Mouse (Mus musculus): ENCODE data around the gene Gm9736.
"Not testable (repeated sequence)": the region's sequence is repeated elsewhere in the genome, so short reads cannot be mapped to it uniquely, and the experiment has no call there.

Gm9736 gene

DNA sequence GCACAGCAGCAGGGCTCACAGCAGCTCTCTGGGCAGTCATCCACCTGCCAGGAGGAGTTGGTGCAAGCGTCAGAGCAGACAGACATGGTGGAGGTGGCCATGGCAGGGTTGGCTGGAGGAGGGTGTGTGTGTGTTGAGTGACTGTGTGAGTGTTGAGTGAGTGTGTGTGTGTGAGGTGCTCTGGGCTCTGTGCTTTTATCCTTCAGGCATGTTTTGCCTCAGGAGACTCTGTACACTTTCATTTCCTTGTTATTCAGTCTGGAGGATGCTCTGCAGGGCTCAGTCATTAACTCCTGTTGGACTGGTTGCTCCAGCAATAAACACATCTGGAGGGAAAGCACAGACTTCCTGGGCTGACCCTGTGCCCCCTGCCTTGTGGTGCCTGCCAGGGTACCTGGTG is at the start of gene Gm9736:
Gene Gm9736 (minus strand): TSS at position 101 of the 400 bp plus-strand sequence.
- in situ Hi-C loops (cut with MboI, MseI), result loop anchor here (10.0 kb wide), 1 partner anchor 1946 kb away; no protein-coding TSS in a partner anchor

DNA sequence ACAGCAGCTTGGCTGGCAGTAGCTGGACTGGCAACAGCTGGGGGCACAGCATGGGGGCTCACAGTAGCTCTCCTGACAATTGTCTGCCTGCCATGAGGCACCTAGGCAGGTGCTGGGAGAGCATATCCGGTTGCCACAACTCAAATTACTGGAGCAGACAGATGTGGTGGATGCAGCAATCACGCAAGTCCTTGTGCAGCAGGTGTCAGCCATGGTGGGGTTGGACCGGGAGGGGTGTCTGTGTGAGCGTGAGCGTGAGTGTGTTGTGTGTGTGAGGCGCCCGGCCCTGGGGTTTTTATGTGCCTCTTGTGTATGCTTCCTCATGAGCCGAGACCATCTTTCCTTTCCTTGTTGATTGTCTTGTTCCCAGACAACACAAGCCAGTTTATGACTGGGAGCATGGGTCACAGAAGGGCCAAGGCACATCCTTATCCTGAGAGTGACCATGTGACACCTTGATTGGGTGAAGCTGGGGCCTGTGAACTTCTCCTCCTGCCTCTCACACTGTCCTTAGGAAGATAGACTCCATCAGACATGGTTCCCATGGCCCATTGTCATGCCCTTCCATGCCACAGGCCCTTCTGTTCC is 47.9 kb upstream of the Gm9736 start, which contains the start of gene Gm19668:
Gene Gm19668 (minus strand): TSS at position 213 of the 588 bp plus-strand sequence.
- in situ Hi-C loops (cut with MboI, MseI), result no loop called here

DNA sequence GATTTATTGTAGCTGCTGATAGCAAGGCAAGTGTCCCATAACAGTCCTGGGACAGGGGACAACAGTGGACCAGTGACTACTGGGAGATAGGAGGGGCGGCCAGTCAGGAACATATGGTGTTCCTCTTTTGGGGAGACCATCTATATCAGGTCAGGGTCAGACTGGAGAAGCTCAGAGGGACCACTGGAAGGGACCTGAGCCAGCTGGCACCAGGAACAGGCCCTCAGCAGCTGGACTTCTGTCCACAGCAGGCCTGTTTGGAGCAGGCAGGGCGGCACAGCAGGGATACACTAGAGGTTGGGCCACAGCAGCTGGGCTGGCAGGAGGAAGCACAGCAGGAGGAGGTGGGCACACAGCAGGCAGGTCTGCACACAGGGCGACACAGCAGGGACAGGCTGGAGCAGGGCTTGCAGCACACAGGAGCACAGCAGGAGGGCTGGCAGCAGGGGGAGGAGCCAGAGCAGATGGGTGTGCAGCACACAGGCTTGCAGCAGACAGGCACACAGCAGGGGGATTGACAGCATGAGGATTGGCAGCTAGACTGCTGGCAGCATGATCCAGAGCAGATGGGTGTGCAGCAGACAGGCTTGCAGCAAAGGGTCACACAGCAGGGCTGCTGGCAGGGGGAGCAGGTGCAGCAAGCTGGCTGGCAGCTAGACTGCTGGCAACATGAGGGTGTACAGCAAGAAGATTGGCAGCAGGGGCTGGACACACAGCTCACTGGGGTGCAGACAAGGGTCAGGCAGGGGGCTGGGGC is 47.2 kb upstream of the Gm9736 start:
- in situ Hi-C loops (cut with MboI, MseI), result not testable (repeated sequence)

DNA sequence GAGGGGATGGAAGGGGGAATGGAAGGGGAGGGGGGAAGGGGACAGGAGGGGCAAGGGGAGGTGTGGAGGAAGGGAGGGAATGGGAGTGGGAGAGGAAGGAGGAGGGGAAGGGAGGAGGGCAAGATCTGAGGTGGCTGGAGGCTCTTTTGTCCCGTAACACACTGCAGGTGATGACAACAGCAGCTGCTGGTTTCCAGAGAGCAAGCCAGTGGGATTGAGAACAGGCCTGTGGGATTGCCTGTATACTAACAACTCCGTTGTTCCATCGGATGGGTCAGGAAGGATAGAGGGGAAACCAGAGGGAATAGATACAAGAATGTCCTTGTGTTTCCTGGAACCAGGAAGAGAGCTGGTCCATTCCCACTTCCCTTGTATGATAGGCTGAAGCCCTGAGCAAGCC is 46.5 kb upstream of the Gm9736 start:
- in situ Hi-C loops (cut with MboI, MseI), result no loop called here

DNA sequence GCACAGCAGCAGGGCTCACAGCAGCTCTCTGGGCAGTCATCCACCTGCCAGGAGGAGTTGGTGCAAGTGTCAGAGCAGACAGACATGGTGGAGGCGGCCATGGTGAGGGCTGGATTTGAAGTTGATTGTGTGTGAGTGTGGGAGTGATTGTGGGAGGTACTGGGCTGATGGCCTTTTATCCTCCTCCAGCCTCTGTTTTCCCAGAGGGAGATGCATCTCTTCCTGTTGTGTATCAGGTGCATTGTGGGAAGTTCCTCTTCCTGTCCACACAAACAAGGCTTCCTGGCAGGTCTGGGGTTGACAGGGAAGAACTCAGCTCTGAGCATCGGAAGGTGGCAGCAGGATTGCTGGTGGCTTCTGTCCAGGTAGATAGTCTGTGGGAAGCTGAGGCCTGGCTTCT is 43.8 kb upstream of the Gm9736 start, which contains the start of gene Gm9639:
Gene Gm9639 (minus strand): TSS at position 101 of the 400 bp plus-strand sequence.
- in situ Hi-C loops (cut with MboI, MseI), result no loop called here

DNA sequence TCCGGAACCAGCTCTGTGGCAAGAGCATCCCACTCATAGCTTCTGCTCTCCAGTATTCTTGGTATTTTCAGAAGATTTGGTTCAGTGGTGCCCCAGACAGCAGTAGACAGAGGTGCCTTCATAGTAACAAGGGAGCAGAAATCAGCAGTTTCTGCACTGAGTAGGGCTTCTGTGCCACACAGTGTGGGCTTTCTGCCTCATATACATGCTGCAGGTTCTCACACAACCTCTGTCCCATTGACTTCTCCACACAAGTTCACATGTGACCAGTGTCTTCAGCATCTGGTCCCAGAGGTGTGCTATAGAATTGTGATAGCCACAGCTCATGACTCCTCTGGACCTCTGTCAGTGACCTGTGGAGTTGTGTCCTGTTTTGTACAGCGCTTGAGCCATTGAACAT is 37.5 kb upstream of the Gm9736 start:
- in situ Hi-C loops (cut with MboI, MseI), result no loop called here

DNA sequence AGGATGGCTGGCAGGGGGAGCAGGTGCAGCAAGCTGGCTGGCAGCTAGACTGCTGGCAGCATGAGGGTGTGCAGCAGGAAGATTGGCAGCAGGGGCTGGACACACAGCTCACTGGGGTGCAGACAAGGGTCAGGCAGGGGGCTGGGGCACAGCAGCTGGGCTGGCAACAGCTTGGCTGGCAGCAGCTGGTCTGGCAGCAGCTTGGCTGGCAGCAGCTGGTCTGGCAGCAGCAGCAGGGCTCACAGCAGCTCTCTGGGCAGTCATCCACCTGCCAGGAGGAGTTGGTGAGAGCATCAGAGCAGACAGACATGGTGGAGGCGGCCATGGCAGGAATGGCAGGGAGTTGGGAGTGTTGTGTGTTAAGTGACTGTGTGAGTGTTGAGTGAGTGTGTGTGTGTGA is 36.7 kb upstream of the Gm9736 start, which contains the start of gene Gm7137:
Gene Gm7137 (minus strand): TSS at position 325 of the 400 bp plus-strand sequence.
- in situ Hi-C loops (cut with MboI, MseI), result not testable (repeated sequence)

DNA sequence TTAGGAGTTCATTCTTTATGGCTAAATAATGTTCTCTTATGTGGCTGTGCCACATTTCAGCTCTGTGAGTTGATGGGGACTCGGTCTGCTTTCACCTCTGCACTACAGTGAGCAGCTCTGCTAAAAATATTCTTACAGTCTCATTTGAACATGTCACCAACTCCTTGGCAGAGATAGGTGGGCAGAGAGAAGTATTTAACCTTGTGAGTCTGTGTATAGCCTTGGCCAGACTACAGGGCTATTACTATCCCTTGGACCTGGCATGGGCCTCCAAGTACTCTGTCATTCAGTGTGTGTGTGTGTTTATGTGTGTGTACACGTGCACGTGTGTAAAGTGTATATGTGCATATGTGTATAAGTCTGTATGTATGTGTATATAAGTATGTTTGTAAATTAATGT is 32.2 kb upstream of the Gm9736 start:
- in situ Hi-C loops (cut with MboI, MseI), result not testable (repeated sequence)

DNA sequence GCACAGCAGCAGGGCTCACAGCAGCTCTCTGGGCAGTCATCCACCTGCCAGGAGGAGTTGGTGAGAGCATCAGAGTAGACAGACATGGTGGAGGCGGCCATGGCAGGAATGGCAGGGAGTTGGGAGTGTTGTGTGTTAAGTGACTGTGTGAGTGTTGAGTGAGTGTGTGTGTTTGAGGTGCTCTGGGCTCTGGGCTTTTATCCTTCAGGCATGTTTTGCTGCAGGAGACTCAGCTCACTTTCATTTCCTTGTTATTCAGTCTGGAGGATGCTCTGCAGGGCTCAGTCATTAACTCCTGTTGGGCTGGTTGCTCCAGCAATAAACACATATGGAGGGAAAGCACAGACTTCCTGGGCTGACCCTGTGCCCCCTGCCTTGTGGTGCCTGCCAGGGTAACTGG is 31.3 kb upstream of the Gm9736 start, which contains the start of gene Gm3250:
Gene Gm3250 (minus strand): TSS at position 101 of the 400 bp plus-strand sequence.
- in situ Hi-C loops (cut with MboI, MseI), result not testable (repeated sequence)

DNA sequence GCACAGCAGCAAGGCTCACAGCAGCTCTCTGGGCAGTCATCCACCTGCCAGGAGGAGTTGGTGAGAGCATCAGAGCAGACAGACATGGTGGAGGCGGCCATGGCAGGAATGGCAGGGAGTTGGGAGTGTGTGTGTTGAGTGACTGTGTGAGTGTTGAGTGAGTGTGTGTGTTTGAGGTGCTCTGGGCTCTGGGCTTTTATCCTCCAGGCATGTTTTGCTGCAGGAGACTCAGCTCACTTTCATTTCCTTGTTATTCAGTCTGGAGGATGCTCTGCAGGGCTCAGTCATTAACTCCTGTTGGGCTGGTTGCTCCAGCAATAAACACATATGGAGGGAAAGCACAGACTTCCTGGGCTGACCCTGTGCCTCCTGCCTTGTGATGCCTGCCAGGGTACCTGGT is 25.7 kb upstream of the Gm9736 start, which contains the start of gene Gm7138:
Gene Gm7138 (minus strand): TSS at position 101 of the 400 bp plus-strand sequence.
- in situ Hi-C loops (cut with MboI, MseI), result not testable (repeated sequence)

DNA sequence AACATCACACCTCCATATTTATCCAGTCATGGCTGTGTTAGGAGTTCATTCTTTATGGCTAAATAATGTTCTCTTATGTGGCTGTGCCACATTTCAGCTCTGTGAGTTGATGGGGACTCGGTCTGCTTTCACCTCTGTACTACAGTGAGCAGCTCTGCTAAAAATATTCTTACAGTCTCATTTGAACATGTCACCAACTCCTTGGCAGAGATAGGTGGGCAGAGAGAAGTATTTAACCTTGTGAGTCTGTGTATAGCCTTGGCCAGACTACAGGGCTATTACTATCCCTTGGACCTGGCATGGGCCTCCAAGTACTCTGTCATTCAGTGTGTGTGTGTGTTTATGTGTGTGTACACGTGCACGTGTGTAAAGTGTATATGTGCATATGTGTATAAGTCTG is 21.0 kb upstream of the Gm9736 start:
- in situ Hi-C loops (cut with MboI, MseI), result not testable (repeated sequence)

DNA sequence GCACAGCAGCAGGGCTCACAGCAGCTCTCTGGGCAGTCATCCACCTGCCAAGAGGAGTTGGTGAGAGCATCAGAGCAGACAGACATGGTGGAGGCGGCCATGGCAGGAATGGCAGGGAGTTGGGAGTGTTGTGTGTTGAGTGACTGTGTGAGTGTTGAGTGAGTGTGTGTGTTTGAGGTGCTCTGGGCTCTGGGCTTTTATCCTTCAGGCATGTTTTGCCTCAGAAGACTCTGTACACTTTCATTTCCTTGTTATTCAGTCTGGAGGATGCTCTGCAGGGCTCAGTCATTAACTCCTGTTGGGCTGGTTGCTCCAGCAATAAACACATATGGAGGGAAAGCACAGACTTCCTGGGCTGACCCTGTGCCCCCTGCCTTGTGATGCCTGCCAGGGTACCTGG is 20.1 kb upstream of the Gm9736 start, which contains the start of gene Gm3238:
Gene Gm3238 (minus strand): TSS at position 101 of the 400 bp plus-strand sequence.
- in situ Hi-C loops (cut with MboI, MseI), result not testable (repeated sequence)

DNA sequence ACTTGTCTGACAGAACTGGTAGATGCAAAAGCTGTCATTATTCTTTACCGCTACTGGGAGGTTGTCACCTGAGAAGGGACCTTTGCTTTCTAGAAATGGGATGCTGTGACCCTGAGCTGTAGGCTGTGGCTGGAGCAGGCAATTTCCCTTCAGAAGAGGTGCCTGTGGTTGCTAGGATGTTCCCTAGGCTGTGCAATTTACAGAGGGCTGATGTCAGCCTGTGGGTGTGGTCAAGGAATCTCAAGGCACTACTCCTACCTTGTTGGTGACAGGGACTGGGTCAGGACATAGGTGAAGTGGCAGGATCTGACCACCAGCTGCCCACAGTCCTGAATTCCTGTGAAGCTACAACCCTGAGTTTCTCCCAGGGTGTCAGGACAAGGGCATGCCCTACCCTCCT is 18.6 kb upstream of the Gm9736 start:
- in situ Hi-C loops (cut with MboI, MseI), result no loop called here

DNA sequence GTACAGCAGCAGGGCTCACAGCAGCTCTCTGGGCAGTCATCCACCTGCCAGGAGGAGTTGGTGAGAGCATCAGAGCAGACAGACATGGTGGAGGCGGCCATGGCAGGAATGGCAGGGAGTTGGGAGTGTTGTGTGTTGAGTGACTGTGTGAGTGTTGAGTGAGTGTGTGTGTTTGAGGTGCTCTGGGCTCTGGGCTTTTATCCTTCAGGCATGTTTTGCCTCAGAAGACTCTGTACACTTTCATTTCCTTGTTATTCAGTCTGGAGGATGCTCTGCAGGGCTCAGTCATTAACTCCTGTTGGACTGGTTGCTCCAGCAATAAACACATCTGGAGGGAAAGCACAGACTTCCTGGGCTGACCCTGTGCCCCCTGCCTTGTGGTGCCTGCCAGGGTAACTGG is 8.4 kb upstream of the Gm9736 start, which contains the start of gene Gm3233:
Gene Gm3233 (minus strand): TSS at position 101 of the 400 bp plus-strand sequence.
- in situ Hi-C loops (cut with MboI, MseI), result loop anchor here (10.0 kb wide), 1 partner anchor 1955 kb away; no protein-coding TSS in a partner anchor

DNA sequence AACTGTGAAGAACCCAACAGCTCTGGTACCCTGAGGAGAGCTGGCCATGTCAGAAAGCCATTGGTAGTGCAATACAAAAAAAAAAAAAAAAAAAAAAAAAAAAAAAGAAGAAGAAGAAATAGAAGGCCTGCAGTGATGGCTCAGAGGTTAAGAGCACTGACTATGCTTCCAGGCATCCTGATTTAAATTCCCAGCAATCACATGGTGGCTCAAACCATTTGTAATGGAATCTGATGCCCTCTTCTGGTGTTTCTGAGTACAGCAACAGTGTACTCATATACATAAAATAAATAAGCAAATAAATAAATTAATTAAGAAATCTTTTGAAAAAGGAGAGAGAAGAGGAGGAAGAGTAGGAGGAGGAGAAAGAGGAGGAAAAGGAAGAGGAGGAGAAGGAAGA is 2.3 kb upstream of the Gm9736 start:
- in situ Hi-C loops (cut with MboI, MseI), result loop anchor here (10.0 kb wide), 1 partner anchor 1949 kb away; no protein-coding TSS in a partner anchor

DNA sequence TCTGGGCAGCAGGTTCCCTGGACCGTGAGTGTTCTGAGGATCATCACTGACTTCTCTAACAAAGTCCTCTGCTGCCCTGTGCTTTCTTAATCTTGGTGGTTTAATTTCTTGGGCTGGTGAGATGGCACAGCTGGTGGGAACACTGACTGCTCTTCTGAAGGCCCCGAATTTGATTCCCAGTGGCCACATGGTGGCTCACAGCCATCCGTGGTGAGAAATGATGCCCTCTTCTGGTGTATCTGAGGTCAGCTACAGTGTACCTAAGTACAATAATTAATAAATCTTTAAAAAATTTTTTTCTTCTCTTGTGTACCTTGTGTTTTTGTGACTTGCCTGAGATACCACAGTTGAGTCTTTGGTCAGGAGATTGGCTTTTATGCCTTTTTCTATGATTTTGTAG is 1.2 kb upstream of the Gm9736 start:
- in situ Hi-C loops (cut with MboI, MseI), result loop anchor here (10.0 kb wide), 1 partner anchor 1948 kb away; no protein-coding TSS in a partner anchor

DNA sequence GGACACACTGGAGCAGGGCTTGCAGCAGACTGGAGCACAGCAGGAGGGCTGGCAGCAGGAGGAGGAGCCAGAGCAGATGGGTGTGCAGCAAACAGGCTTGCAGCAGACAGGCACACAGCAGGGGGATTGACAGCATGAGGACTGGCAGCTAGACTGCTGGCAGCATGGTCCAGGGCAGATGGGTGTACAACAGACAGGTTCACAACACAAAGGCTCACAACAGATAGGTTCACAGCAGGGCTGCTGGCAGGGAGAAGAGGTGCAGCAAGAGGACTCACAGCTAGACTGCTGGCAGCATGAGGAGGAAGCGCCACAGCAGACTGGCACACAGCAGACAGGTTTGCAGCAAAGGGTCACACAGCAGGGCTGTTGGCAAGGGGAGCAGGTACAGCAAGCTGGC is 468 bp downstream of the Gm9736 start:
- in situ Hi-C loops (cut with MboI, MseI), result loop anchor here (10.0 kb wide), 1 partner anchor 1946 kb away; no protein-coding TSS in a partner anchor

DNA sequence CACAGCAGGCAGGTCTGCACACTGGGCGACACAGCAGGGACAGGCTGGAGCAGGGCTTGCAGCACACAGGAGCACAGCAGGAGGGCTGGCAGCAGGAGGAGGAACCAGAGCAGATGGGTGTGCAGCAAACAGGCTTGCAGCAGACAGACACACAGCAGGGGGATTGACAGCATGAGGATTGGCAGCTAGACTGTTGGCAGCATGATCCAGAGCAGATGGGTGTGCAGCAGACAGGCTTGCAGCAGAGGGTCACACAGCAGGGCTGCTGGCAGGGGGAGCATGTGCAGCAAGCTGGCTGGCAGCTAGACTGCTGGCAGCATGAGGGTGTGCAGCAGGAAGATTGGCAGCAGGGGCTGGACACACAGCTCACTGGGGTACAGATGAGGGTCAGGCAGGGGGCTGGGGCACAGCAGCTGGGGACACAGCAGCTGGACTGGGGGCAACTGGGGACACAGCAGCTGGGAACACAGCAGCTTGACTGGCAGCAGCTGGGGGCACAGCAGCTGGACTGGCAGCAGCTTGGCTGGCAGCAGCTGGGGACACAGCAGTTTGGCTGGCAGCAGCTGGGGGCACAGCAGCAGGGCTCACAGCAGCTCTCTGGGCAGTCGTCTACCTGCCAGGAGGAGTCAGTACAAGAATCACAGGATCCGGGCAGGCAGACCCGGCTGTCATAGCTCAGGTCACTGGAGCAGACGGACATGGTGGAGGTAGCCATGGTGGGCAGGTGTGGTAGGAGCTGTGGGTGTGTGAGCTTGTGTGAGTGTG is 9.0 kb downstream of the Gm9736 start, which contains the start of gene Gm18596:
Gene Gm18596 (minus strand): TSS at position 715 of the 765 bp plus-strand sequence.
- in situ Hi-C loops (cut with MboI, MseI), result not testable (repeated sequence)

DNA sequence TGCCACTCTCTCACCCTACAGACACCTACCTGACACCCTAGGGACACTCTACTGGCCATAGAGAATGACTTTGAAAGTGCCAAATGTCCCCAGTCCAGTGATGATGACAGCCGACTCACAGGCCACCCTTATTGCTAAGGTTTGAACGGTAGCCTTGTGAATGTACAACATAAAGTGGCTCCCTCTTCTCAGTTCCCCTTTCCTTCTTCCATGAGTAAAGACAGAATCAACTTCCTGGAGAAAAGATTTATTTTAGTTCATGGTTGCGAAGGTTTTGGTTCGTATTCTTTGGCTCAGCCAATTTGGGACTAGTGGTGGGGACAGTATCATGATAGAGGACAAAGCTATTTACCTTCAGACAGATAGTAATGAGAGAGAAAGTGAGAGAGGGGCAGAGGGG is 12.2 kb downstream of the Gm9736 start:
- in situ Hi-C loops (cut with MboI, MseI), result no loop called here

DNA sequence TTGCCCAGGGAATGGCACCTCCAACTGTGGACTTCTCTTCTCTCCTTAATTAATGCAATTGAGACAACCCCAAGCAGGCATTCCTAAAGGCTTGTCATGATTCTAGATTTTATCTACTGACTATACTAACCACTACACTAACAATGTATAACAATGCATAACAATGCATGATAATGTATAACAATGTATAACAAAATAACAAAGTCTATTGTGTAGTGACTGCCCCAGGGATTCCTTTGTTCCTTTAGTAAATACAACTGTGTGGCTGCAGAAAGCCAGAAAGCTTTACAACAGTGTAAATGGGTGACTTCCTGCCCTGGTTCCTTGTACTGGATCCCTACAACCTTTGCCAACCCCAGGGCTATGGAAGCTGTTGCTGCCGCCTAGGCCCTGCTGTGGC is 15.2 kb downstream of the Gm9736 start:
- in situ Hi-C loops (cut with MboI, MseI), result no loop called here

DNA sequence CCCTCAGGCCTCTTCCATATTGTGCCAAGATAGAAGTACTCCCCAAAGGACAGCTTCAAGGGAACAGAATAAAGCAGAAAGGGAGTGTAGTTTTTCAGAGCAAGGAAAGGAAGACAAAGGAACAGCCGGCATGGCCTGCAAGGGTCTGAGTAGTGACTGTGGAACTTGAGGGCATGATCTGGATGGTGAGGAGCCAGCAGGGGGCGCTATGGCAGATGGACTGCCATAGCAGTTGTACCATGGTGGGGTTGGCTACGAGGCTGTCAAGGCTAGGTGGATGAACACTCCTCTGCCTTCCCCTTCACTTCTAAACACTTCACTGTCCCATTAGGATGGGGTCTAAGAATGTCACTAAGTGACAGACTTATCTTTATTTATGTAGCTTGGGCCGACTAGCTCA is 21.9 kb downstream of the Gm9736 start:
- in situ Hi-C loops (cut with MboI, MseI), result no loop called here
